Mouse (Mus musculus): ENCODE measurements around the gene D17Wsu92e.

- TF ChIP-seq POLR2A (IDR thresholded peaks at IDR 0.05; ENCODE audit: extremely low read depth, insufficient read depth, low read length), result 0 out of 2 replicates have a peak, but pooled peaks have one; percentile 32
- TF ChIP-seq CTCF (IDR thresholded peaks at IDR 0.05; ENCODE audit: low read depth, low read length), result no peak
Observed at GRCm38 (mm10) chr17:27856798-27857648, 36.6 kb upstream of the D17Wsu92e start.
